Mouse (Mus musculus) gastrocnemius, postnatal 14 days (tissue): Measurements from ENCODE around the gene Olfr320. TPM values are rescaled to one million over a fixed set of nuclear protein-coding genes. Genes with fewer than 3 reads are reported as not detected.
"Not testable (repeated sequence)": the region's sequence is repeated elsewhere in the genome, so short reads cannot be mapped to it uniquely, and the experiment has no call there.

ENCODE experiments used
- DNase-seq: peaks from one replicate; pipeline ENCODE4 v3.0.0; 2021; ENCODE audit warnings: mixed read lengths
- intact Hi-C: fragments of 180-260 bp; cut with DNase I; formaldehyde crosslinking; loops from one replicate; pipeline ENCODE4 v1.15.1; 2025; ENCODE audit warnings: low total_unique reads
- long read RNA-seq, 2 experiments: library from polyadenylated mRNA; stranded (forward); transcript quantifications; one replicate each; pipeline ENCODE4 v2.0.0; 2021
- total RNA-seq, 2 experiments: library from RNA; stranded (reverse); gene quantifications; 2 replicates each; pipeline ENCODE4 v1.2.3; 2021

Olfr320 gene
- not detected for total RNA-seq
- long read RNA-seq, experiment 1 = 0 reads
- long read RNA-seq, experiment 2 = 0 reads

DNA sequence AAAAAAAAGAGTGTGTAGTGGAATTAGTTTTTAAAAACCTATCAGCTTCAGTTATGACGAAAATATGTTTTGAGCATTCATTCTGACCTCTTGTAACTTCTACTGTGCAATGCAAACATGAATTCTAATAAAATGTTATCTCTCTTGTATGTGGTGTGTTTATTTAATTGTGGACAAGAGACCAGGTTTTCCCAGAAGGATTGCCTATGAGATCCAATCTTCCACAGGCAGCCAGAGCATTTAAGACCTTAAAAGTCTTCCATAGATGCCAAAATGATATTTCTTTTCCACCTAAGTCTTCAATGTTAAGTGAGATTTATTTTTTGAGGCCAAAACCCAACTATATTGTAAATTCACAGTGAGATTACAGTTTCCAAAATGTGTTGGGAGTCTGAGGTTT lies at the start of gene Olfr320:
Gene Olfr320, plus strand, starts transcription at position 301 of the 400 bp plus-strand sequence.
- DNase-seq = no peak
- intact Hi-C loops = no loop called here

DNA sequence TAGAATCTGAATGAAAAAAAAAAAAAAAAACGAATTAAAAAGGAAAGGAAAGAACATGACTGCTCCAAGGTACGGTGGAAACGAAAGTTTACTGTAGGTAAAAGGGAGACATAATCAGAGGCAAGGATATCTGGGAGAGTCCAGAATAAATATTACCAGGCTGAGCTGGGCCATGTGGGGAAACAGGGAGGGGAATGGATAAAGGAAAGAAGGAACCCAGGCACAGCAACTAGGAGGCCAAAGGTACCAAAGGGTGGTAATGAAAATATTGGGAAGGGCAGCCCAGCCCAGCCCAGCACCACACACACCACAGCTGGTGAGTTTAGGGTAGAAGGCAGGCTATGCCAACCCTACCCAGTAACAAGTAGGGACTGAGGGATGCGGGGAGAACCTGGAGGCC lies 46.0 kb upstream of the Olfr320 start:
- intact Hi-C loops = loop anchor here (5.0 kb wide), 1 partner anchor 233 kb away; no protein-coding TSS in a partner anchor
- DNase-seq = no peak

DNA sequence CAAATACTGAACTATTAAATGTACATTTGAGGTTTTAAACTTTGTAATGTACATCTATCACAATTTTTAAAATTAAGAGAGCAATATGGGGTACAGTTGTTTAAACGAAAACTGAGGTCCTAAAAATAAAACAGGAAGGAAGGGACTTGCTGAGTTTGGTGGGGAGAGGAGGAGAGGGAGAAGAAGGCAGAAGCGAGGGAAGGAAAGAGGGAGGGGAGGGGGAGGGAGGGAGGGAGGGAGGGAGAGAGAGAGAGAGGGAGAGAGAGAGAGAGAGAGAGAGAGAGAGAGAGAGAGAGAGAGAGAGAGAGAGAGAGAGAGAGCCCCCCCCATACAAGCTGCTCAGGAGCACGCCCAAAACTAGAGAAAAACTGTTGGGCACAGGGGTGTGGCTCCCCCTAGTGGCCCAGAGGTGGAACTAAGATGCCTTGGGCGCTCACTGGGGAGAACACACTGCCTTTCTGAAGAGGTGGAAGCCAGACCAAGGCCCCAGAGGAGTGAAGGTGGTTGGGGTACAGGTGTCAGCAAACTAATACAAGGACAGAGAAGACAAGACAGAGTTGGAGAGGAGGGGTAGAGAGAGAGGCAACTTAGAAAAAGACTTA lies 44.4 kb upstream of the Olfr320 start:
- intact Hi-C loops = loop anchor here (5.0 kb wide), 1 partner anchor 234 kb away; no protein-coding TSS in a partner anchor
- DNase-seq = peak; percentile 45

DNA sequence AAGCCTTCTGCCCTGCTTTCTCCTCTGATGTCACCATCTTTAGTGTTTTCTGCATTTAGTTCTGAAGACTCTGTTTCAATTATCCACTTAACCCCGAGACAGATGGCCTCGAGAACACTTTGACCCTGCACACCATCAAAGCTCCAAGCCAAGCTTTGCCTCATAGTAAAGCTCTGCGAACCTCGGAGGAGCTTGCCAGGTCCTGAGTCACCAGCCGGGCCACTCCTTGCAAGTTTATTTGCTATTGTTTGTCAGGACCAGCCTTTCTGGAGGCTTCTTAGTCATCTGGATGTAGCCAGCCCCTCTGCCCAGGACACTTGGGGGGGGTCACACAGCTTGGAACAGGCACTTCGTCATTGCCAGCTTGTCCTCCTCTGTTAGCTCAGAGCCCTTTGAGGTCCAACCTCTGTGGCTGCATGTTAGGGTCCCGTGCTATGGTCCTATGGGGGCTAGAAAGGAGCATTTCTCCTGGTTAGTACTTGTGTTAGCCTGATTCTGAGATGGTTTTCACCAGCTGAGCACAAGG lies 42.7 kb upstream of the Olfr320 start:
- DNase-seq = peak; percentile 41
- intact Hi-C loops = loop anchor here (5.0 kb wide), 1 partner anchor 236 kb away; no protein-coding TSS in a partner anchor

DNA sequence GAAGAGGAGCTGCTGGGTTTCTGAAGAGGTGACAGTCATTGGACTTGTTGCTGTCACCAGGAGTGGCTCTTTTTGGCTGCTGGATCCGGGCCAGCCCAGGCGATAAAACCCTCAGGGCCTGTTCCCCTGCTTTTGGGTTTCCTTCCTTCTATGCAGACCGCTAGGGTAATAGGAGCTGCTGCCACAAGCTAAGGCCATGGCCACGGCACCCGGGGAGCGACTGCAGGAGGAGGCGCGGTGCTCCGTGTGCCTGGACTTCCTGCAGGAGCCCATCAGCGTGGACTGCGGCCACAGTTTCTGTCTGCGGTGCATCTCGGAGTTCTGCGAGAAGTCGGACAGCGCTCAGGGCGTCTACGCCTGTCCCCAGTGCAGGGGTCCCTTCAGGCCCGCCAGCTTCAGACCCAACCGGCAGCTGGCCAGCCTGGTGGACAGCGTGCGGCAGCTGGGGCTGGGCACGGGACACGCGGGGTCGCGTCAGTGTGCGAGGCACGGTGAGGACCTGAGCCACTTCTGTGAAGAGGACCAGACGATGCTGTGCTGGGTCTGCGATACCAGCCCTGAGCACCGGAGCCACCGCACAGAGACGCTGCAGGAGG lies 40.5 kb upstream of the Olfr320 start, which contains the start of gene Trim58:
Gene Trim58, plus strand, starts transcription at position 194 of the 596 bp plus-strand sequence.
- intact Hi-C loops = no loop called here
- DNase-seq = no peak

DNA sequence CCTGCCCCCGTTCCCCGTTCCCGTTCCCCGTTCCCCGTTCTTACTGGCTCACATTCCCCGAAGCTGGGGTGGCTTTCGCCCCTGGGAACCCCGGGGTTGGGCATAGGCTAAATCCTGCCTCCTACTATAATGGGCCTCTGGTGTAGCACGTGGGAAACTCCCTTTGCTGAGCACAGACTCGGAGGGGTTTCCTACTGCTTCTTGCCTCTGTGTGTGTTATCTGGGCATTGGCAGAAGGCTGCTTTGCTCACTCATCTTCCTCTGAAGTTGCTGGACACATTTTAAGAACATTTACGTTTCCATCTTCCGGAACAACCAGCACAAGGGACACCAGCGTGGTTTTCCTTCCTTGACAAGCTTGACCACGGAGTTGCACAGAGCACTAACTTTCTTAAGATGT lies 39.8 kb upstream of the Olfr320 start:
- intact Hi-C loops = no loop called here

DNA sequence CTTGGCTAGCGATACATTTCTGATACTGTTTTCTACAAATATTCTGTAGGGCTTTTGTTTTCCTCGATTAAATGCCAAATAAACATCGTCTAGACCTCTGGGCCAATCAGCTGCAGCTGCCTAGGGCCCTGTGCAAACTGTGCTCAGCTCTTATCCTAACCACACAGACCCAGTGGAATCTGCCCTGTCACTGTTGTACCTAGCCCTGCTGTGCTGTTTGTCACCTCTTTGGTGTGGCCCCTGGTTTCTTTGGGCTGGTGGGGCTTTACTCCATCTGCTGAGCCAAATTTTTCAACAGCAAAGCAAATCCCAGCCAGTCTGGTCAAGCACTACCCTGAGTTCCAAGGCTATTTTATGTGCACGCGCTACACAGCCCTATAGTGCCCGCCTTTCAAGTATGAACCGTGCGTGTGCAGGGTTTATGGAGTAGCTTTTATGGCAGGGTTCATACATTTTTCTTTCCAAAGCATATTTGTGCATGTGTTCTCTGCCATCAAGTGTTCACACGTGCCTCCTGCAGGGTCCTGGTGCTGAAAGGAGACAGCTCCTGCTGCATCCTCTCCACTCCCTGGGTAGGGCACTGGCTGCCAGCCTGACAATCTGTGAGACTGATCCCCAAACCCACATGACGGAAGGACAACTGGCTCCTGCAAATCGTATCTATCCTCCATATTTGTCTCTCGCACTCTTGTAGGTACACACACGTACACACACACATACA lies 39.1 kb upstream of the Olfr320 start:
- intact Hi-C loops = no loop called here
- DNase-seq = no peak

More for the DNA sequence above, 39.8 kb upstream of the Olfr320 start:
- DNase-seq = no peak

DNA sequence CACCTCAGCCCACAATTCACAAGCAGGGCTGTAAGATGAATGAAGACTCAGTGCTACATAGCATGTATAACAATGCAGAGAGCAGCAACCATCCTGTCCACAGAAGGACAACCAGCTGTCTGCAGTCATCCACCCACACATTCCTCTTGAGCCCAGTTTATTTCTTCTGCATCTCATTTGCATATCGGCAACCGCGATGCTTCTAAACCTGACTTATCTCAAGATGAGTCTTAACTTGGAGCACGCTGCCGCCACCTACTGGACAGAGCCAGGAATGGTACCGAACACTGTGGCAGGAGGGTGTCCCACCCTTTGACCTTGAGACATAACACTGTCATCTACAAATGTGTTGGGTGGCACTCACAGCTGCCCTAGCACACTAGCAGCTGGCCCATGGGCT lies 37.5 kb upstream of the Olfr320 start:
- intact Hi-C loops = no loop called here
- DNase-seq = peak; percentile 18

DNA sequence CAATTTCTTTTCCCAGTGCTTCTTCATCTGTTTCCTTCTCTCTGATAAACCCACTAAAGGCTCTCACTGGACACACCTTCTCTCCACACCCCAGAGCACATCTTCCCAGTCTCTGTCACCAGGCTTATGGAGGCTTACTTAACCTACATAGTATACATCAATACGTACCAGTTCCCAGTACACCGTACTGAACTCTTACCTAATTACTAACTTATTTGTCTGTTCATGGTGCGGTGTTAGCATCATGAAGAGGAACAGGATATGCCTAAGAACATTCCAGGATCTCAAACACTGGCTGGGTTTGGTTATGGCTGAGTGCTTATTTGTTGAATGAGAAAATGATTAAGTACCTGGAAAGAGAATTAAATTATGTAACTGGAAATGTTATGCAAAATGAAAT lies 25.7 kb upstream of the Olfr320 start:
- DNase-seq = no peak
- intact Hi-C loops = no loop called here

DNA sequence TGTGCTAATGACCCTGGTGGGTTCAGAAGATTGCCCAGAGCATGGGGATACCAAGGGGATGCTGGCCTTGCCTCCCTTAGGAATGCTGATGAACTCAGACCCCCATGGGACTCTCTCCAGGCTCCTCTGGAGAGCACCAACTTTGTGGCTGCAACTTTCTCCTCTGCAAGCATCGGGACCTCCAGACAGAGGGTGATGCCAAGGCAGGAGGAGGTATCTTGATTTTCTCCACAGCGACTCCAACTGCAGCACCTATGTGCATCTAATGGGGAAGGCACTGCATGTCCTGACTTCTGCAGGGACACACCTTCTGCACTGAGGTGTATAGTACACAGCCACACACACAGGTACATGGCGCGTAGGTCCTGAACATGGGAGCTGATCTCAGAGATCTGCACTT lies 22.3 kb upstream of the Olfr320 start, which contains the start of gene Olfr322:
Gene Olfr322, plus strand, starts transcription at position 187 of the 400 bp plus-strand sequence.
- intact Hi-C loops = no loop called here
- no peak for DNase-seq

DNA sequence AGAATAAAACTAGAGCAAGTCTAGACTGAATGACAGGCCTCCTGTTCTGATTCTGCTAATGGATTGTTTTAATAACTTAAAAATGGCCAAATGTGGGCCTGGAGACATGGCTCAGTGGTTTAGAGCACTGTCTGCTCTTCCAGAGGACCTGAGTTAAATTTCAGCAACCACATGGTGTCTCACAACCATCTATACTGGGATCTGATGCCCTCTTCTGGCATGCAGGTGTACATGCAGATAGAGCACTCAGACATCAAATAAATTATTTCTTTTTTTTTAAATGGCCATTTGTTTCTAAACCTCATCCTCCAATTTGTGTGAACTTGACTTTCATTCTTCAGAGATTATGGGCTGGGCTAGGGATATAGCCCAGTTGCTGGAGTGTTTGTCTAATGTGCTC lies 11.6 kb upstream of the Olfr320 start:
- intact Hi-C loops = no loop called here
- DNase-seq = no peak

DNA sequence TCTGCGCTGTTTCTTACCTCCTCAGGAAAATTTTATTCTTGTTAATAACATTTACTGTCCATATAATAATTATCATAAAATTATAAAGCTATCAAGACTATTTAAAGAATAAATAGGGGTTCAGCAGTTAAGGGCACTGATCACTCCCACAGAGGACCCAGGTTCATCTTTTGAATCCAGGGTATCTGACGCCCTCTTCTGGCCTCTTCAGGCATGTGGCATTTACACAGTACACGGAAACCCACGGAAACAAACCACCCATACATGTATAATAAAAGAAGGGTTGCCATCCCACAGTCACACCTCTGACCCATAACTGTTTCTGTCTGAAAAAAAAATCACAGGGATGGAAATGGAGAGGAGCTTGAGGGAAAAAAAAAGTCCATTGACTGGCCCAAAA lies 9.1 kb upstream of the Olfr320 start:
- intact Hi-C loops = no loop called here
- no peak for DNase-seq

DNA sequence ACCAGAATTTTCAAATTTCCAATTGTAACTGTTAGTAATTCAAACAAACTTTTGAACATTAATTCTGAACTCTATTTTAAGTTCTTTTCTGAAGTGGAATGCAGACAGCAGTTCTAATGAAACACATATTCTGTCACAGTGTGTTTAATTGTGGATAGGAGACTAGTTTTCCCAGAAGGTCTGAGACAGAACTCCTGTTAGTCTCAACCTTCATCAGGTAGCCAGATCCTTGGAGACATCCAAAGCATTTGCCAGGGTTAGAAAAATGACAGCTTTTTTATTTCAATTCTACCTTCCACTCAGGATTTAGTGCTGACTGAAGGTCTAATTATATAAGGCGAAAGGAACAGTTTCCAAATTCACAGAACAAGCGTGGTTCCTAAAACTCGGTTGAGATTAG lies 18.0 kb downstream of the Olfr320 start, which contains the start of gene Olfr319:
Gene Olfr319, plus strand, starts transcription at position 301 of the 400 bp plus-strand sequence.
- no peak for DNase-seq
- intact Hi-C loops = no loop called here

DNA sequence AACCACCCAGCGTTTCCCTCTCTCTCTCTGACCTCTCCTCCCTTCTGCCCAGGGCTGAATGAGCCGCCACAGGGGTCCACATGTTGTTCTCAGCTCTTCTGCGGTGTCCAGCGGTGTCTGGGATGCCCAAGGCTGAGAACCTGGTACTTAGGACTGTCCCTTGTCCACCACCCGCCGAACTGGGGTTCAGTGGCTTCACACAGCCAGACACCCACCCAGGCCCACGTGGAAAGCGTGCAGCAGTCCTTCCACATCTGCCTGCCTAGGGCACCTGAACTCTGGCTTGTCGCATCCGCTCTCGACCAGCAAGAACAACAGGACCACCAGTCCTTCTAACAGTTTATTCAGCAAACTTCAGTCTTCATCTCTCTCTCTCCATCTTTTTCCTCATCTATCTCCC lies 28.2 kb downstream of the Olfr320 start:
- DNase-seq = no peak
- intact Hi-C loops = no loop called here

DNA sequence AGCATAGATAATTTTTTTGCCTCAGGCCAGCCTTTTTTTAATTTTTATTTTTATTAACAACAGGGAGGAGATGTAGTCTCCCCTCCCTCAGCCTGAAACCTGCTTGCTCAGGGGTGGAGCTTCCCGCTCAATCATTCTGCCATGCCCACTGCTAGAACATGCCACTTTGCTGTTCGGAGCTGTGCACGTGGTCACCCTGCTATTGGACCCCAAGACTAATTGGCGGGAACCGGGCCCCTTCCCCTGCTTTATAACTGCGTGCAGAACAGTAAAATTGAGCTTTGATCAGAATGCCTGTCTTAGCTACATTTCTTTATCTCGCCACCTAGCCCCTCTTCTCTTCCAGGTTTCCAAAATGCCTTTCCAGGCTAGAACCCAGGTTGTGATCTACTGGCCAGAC lies 36.8 kb downstream of the Olfr320 start:
- DNase-seq, intact Hi-C loops: not testable (repeated sequence)

DNA sequence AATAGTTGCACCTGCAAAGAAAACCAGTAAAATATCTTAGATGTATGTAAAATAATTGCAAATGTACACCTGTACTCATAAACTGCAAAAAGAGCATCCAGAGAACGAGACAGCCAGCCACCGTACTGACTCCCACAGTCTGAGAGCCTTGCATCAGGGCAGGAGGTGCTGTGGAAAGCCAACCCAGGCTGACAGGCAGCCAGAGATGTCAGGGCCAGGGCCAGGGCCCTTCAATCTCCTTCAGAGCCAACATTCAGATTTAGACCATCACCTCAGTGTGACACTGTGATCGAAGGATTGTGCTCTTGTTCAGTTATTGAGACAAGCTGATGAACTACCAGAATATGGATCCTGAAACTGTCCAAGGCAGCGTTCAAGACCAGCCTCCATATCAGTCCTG lies 38.8 kb downstream of the Olfr320 start:
- no peak for DNase-seq
- intact Hi-C loops = no loop called here

DNA sequence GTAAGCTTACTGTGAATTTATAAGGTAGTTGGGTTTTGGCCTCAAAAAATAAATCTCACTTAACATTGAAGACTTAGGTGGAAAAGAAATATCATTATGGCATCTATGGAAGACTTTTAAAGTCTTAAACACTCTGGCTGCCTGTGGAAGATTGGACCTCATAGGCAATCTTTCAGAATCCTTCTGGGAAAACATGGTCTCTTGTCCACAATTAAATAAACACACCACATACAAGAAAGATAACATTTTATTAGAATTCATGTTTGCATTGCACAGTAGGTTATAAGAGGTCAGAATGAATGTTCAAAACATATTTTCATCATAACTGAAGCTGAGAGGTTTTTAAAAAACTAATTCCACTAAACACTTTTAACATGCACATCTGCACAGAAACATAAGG lies 43.0 kb downstream of the Olfr320 start, which contains the start of gene Olfr318:
Gene Olfr318, minus strand, starts transcription at position 101 of the 400 bp plus-strand sequence.
- DNase-seq = no peak
- intact Hi-C loops = no loop called here

DNA sequence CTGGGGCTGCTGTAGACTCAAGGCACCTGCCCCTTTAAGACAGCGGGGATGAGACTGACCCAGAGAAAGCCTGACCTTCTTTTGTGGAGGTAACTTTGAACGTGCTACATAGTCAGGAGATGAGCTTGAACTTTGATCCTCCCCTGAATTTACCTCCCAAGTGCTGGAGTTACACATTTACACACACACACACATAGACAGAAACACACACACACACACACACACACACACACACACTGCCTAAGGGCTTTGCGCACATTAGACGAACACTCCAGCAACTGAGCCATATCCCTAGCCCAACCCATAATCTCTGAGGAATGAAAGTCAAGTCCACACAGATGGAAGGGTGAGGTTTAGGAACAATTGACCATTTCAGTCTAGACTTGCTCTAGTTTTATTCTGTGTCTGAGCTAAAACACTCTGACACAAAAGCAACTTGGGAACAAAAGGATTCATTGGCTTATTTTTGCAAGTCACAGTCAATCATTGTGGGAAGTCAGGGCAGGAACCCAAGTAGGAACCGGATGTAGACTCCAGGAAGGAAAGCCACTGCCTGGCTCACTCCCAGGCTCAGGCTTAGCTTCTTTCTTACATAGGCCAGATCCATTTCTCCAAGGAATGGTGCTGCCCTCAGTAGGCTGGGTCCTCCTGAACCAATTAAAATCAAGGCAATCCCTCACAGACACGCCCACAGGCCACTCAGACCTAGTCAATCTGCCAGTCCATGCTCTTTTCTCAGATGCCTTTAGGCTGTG lies 47.2 kb downstream of the Olfr320 start:
- intact Hi-C loops, DNase-seq: not testable (repeated sequence)

DNA sequence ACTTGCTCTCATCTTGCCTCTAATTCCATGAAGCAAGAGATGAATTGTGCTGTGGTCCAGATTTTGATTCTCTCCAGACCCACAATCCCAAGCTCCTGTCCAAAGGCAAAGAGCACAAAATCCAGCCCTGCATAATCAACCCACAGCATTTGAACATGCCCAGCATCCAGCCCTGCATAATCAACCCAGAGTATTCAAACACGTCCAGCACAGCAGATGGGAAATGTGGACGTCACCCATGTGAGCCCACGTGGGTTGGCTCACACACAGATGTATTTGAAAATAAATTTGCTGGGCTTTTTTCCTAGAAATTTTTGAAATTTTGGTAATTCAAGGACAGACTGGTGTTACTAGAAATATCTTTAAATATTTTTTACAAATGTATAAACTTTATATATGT lies 52.5 kb downstream of the Olfr320 start:
- no peak for DNase-seq
- intact Hi-C loops = no loop called here
